Mouse (Mus musculus): Measurements from ENCODE around the gene Ccr4. TPM values are rescaled to one million over a fixed set of nuclear protein-coding genes. Genes with fewer than 3 reads are reported as not detected.
"Not testable (repeated sequence)": the region's sequence is repeated elsewhere in the genome, so short reads cannot be mapped to it uniquely, and the experiment has no call there.

The Ccr4 gene
- polyA plus RNA-seq, 1 experiment, result 1.7 TPM

DNA sequence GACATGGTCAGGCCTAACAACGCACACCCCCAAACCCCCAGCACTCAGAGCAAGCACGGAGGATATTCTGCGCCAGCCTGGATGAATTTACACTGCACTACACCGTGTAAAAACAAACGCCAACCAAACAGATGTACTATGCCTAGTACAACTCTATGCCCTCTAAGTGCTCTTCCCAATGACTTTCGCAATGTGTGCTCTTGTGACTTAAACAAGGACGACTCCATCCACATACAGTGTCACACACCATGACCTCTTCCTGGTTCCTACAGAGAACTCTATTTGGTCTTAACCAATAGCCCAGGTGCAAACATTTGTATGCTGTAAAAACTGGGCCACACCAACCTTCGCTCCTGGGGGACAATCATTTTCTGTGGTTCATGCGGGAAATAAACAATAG, 17.8 kb upstream of the Ccr4 start:
- no peak for DNase-seq (ENCODE audit: low spot score)

DNA sequence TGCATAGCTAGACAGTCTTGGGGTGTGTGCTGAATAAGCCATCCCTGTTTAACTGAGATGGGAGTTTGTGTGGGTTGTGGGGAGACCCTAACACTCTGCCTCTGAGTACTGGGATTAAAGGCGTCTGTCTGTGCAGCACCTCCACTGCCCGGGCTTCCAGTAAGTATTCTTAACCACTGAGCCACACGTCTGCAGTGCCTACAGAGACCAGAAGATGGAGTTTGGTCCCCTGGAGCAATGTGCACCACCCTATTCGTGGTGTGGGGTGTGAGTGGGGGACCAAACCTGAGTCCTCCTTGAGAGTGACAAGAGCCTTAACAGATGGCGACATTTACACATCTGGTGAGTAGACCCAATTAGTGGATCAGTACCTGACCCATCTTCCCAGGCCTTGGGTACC, 17.3 kb upstream of the Ccr4 start:
- DNase-seq (ENCODE audit: low spot score), result no peak

- not testable (repeated sequence) for DNase-seq (ENCODE audit: low spot score)
Measured at GRCm38 (mm10) chr9:114520529-114520928, 15.8 kb upstream of the Ccr4 start.

DNA sequence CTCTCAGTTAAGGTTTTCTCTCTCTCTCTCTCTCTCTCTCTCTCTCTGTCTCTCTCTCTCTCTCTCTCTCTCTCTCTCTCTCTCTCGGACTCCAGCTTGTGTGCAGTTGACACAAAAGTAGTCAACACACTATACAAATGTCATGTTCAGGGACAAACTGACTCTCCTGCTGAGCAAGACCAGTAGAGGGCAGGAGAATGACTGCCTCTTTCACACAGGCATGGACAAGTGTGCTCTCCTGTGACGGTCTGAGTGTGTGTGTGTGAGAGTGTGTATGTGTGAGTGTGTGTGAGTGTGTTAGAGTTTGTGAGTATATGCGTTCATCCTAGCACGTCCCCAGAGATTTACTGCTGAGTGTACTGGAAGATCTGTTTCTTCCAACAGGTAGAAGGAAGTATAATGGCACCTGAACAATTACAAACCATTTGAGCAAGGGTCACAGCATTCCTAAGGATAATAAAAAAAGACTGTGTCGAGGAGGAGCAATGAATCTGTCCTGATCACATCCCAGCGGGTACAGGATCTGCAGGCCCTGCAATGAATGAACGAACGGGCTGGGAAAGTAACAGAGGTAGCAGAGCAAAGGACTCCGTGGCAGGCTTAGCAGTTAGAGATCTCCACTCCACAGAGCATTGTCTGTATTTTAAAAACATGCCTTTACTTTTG, 14.2 kb upstream of the Ccr4 start:
- no peak for DNase-seq (ENCODE audit: low spot score)

GRCm38 (mm10) chr9:114517924-114518497, 13.3 kb upstream of the Ccr4 start:
- no peak for DNase-seq (ENCODE audit: low spot score)

GRCm38 (mm10) chr9:114515364-114515763, 10.6 kb upstream of the Ccr4 start, which contains the start of gene C130032M10Rik:
TSS of gene C130032M10Rik (plus strand) at chr9:114515697.
- DNase-seq (ENCODE audit: low spot score), result no peak

GRCm38 (mm10) chr9:114512831-114513230, 8.1 kb upstream of the Ccr4 start:
- no peak for DNase-seq (ENCODE audit: low spot score)

DNA sequence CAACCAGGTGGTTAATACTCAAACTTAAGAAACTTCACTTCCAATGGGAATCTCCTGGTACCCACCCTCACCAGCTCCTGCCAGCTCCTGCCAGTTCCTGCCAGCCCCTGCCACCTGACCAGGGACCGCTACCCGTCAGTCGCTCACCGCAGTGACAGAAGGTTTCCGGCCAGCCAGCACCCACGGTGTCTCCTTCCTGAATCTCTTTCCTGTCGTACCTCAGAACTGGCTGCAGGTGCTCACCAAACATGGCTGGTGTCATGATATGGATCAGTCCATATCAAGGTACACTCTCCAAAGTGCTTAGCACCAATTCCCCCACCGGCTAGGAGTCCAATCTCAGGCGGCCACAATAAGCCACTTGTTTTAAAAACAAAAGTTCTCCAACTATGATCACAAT, 5.1 kb upstream of the Ccr4 start:
- no peak for DNase-seq (ENCODE audit: low spot score)

GRCm38 (mm10) chr9:114507421-114507820, 2.7 kb upstream of the Ccr4 start:
- DNase-seq (ENCODE audit: low spot score), result no peak

DNA sequence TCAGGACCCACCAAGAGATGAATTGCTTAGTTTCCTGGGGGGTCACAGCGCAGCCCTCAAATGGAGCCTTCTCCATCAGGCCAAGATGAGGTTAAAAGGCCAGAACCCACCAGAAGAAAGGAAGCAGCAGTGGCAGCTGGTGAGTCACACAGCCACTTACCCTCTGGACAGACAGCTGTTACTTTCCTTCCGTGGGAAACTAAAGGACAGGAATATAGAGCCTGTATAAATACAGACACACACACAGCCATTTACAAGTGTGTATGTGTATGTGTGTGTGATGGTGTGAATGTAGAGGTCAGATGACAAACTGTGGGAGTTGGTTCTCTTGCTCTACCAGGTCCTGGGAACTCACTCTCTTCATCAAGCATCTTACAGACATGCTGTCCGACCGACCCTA, 1.8 kb upstream of the Ccr4 start:
- no peak for DNase-seq (ENCODE audit: low spot score)

- peak; percentile 36 for DNase-seq (ENCODE audit: low spot score)
Measured at GRCm38 (mm10) chr9:114502711-114503427, 1.8 kb downstream of the Ccr4 start.

GRCm38 (mm10) chr9:114501913-114502312, 2.8 kb downstream of the Ccr4 start:
- DNase-seq (ENCODE audit: low spot score), result no peak

- DNase-seq (ENCODE audit: low spot score), result no peak
Measured at GRCm38 (mm10) chr9:114501111-114501510, 3.6 kb downstream of the Ccr4 start.

GRCm38 (mm10) chr9:114499783-114500515, 4.8 kb downstream of the Ccr4 start:
- no peak for DNase-seq (ENCODE audit: low spot score)

GRCm38 (mm10) chr9:114498218-114498617, 6.5 kb downstream of the Ccr4 start:
- peak; percentile 76 for DNase-seq (ENCODE audit: low spot score)

GRCm38 (mm10) chr9:114496469-114496868, 8.2 kb downstream of the Ccr4 start:
- DNase-seq (ENCODE audit: low spot score), result no peak

GRCm38 (mm10) chr9:114487481-114488258, 17.0 kb downstream of the Ccr4 start:
- DNase-seq (ENCODE audit: low spot score), result no peak

GRCm38 (mm10) chr9:114486808-114487207, 17.9 kb downstream of the Ccr4 start:
- DNase-seq (ENCODE audit: low spot score), result no peak

GRCm38 (mm10) chr9:114484771-114485170, 19.9 kb downstream of the Ccr4 start:
- no peak for DNase-seq (ENCODE audit: low spot score)

DNA sequence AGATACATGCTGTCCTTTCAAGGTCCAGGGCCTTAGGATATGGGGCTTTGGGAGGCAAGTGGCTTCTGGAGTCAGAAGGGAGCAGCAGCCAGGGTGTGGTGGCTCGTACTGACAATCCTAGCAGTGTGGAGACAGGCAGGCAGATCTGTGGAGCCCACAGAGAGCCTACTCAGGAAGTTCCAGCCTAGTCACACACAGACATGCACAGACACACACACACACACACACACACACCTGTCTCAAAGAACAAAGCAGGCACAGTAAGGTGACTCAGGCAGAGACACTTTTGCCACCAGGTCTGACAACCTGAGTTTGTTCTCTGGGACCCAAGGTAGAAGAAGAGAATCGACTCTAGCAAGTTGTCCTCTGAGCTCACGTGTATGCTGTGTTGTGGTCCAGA, 23.8 kb downstream of the Ccr4 start:
- no peak for DNase-seq (ENCODE audit: low spot score)

DNA sequence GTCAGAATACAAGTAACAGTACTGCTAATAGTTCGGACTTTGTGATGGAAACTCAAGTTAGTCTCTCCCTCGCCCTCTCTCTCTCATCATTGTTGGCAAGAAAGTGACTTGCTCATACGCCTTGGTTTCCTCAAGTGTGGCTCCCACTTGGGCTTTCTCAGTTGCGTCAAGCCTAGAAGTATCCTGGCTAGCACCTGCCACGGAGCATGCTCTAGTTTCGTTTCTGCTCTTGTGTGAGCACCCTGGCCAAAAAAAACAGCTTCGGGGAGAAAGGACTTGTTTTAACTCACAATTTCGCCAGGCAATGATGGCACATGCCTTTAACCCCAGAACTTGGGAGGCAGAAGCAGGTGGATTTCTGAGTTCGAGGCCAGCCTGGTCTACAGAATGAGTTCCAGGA, 27.7 kb downstream of the Ccr4 start:
- no peak for DNase-seq (ENCODE audit: low spot score)

DNA sequence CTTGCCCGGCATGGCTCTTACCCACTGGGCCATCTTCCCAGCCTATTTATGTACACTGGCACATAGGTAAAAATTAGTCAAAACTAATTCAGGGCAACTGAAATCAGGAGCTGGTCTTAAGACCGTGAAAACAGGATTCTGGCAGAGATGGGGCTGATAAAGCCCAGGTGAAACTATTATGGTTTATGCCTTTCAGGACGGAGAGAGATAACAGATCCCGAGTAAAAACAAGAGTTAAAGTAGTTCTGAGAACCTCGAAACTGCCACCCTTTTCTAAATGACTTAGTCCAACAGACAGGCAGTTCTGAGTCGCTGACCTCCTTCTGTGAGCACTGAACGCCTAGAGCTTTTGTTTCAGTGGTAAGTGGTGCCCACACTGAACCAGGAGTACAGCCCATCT, 32.8 kb downstream of the Ccr4 start:
- DNase-seq (ENCODE audit: low spot score), result no peak
